Mouse (Mus musculus) bone marrow, adult 2 months (tissue): Measurements from ENCODE around the gene Hoxc10.

Experiments used
- CTCF ChIP-seq: fragments of 200-500 bp; IDR thresholded peaks from 2 replicates; pipeline ENCODE4 v1.5.1; 2011; ENCODE audit warnings: low read length, control low read depth; ENCODE audit not compliant: control insufficient read depth, insufficient read depth
- POLR2A ChIP-seq: fragments of 200-500 bp; IDR thresholded peaks from 2 replicates; pipeline ENCODE4 v1.6.1; 2011; ENCODE audit warnings: low read depth, mild to moderate bottlenecking, control low read depth, low read length, borderline replicate concordance; ENCODE audit not compliant: control insufficient read depth

DNA sequence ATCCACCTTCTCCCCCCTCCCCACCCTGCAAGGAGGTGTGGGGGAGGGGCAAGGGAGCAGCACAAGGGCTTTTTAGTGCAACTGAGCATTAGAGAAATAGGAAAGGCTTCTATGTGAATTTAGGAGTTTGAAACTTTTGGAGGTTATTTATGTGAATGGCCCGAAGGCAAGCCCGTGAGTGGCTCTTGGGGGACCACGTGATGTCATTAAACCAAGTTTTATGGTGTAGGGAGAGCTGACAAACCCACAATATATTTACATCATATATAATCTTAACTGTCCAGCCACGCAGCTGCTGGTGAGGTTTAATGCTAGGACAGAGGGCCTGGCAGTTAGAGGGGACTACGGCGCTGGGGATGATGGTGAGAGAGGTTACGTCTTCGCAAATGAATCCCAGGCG lies 52.0 kb downstream of the Hoxc10 start, which contains the start of gene Hoxc4:
- no peak for TF ChIP-seq CTCF
- TF ChIP-seq POLR2A = no peak
